Mouse (Mus musculus) left cerebral cortex, adult 2 months (tissue): ENCODE results near the gene Kcne4. TPM values are rescaled to one million over a fixed set of nuclear protein-coding genes. Genes with fewer than 3 reads are reported as not detected.
"Not testable (repeated sequence)": the region's sequence is repeated elsewhere in the genome, so short reads cannot be mapped to it uniquely, and the experiment has no call there.

Experiments used
- DNase-seq, 2 experiments: peaks; one replicate each; pipeline ENCODE4 v3.0.0; 2021 to 2022; ENCODE audit warnings: low spot score in 2 of 2, mixed read lengths in 1 of 2; ENCODE audit errors: extremely low spot score in 1 of 2
- H3K27ac ChIP-seq: fragments of 200-600 bp; 2 replicates; pipeline ENCODE4 v1.8.1; 2022
- H3K4me3 ChIP-seq: fragments of 200-600 bp; 2 replicates; pipeline ENCODE4 v1.8.1; 2022
- CTCF ChIP-seq: fragments of 200-600 bp; IDR thresholded peaks from 2 replicates; pipeline ENCODE4 v1.8.1; 2022; ENCODE audit warnings: antibody characterized with exemption, mild to moderate bottlenecking, moderate library complexity
- intact Hi-C: fragments of 180-260 bp; cut with DNase I; formaldehyde crosslinking; loops from one replicate; pipeline ENCODE4 v1.15.1; 2025
- long read RNA-seq, 2 experiments: library from polyadenylated mRNA; stranded (forward); transcript quantifications; one replicate each; pipeline ENCODE4 v2.0.0; 2021; ENCODE audit warnings: borderline mapping rate in 2 of 2
- total RNA-seq, 2 experiments: library from RNA; stranded (reverse); gene quantifications; 2 replicates each; pipeline ENCODE4 v1.2.3; 2021

Gene Kcne4
- total RNA-seq = 1 to 10 TPM in 1 of 2 experiments, under 1 TPM in 1; 0.84 to 1.4 TPM
- long read RNA-seq, experiment 1, partial matches to known transcripts = 0 of 1 reads
- long read RNA-seq, experiment 1, other reads (novel, unspliced or antisense) = 0 of 1 reads
- long read RNA-seq, experiment 2 = 0 reads

- no peak within 1 kb of the TSS for H3K27ac ChIP-seq
- DNase-seq = no peak
- TF ChIP-seq CTCF = no peak
- H3K4me3 ChIP-seq = no peak within 1 kb of the TSS
- intact Hi-C loops = no loop called here
These were observed at the start of gene Kcne4 for GRCm38 (mm10) chr1:78816639-78817038. Gene Kcne4, plus strand, starts transcription at chr1:78816758.

- no peak for DNase-seq
- TF ChIP-seq CTCF = no peak
- no peak overlapping the region for H3K27ac ChIP-seq
- intact Hi-C loops = no loop called here
- H3K4me3 ChIP-seq = no peak overlapping the region
These were observed 34.7 kb upstream of the Kcne4 start for GRCm38 (mm10) chr1:78781899-78782298.

GRCm38 (mm10) chr1:78784936-78785335 is 31.6 kb upstream of the Kcne4 start:
- H3K27ac ChIP-seq, H3K4me3 ChIP-seq, intact Hi-C loops, DNase-seq: not testable (repeated sequence)

GRCm38 (mm10) chr1:78789744-78790143 is 26.8 kb upstream of the Kcne4 start:
- TF ChIP-seq CTCF = no peak
- intact Hi-C loops = no loop called here
- no peak for DNase-seq
- Histone ChIP-seq H3K4me3 (no peak overlapping the region), H3K27ac (no peak overlapping the region)

- TF ChIP-seq CTCF = no peak
- Histone ChIP-seq H3K27ac (no peak overlapping the region), H3K4me3 (no peak overlapping the region)
- no peak for DNase-seq
- intact Hi-C loops = loop anchor here (1.0 kb wide), 1 partner anchor 9 kb away; no protein-coding TSS in a partner anchor
These were observed 9.1 kb upstream of the Kcne4 start for GRCm38 (mm10) chr1:78807428-78807827.

GRCm38 (mm10) chr1:78809819-78810218 is 6.7 kb upstream of the Kcne4 start:
- no peak for DNase-seq
- intact Hi-C loops = no loop called here
- no peak overlapping the region for H3K27ac ChIP-seq
- TF ChIP-seq CTCF = no peak
- H3K4me3 ChIP-seq = no peak overlapping the region

GRCm38 (mm10) chr1:78810904-78811303 is 5.7 kb upstream of the Kcne4 start:
- intact Hi-C loops = no loop called here
- no peak for TF ChIP-seq CTCF
- DNase-seq = no peak

GRCm38 (mm10) chr1:78811975-78812490 is 4.5 kb upstream of the Kcne4 start:
- intact Hi-C loops = no loop called here
- H3K4me3 ChIP-seq = no peak overlapping the region
- no peak for TF ChIP-seq CTCF
- no peak overlapping the region for H3K27ac ChIP-seq
- no peak for DNase-seq

More at GRCm38 (mm10) chr1:78810904-78811303, 5.7 kb upstream of the Kcne4 start:
- no peak overlapping the region for H3K27ac ChIP-seq
- no peak overlapping the region for H3K4me3 ChIP-seq

GRCm38 (mm10) chr1:78817756-78818155 is 1.2 kb downstream of the Kcne4 start:
- Histone ChIP-seq H3K4me3 (no peak overlapping the region), H3K27ac (no peak overlapping the region)
- DNase-seq = no peak
- no peak for TF ChIP-seq CTCF
- intact Hi-C loops = no loop called here

- DNase-seq = no peak
- Histone ChIP-seq H3K4me3 (no peak overlapping the region), H3K27ac (no peak overlapping the region)
- intact Hi-C loops = no loop called here
- no peak for TF ChIP-seq CTCF
These were observed 2.3 kb downstream of the Kcne4 start for GRCm38 (mm10) chr1:78818630-78819526.

GRCm38 (mm10) chr1:78819592-78819991 is 3.0 kb downstream of the Kcne4 start:
- no peak overlapping the region for H3K27ac ChIP-seq
- DNase-seq = no peak
- TF ChIP-seq CTCF = no peak
- intact Hi-C loops = no loop called here
- H3K4me3 ChIP-seq = no peak overlapping the region

- H3K27ac ChIP-seq = no peak overlapping the region
- intact Hi-C loops = no loop called here
- no peak for DNase-seq
- TF ChIP-seq CTCF = no peak
- H3K4me3 ChIP-seq = no peak overlapping the region
These were observed 3.6 kb downstream of the Kcne4 start for GRCm38 (mm10) chr1:78820176-78820575.
